Mouse (Mus musculus) C2C12 (cell line): Measurements from ENCODE around the gene Usp44. TPM values are rescaled to one million over a fixed set of nuclear protein-coding genes. Genes with fewer than 3 reads are reported as not detected.
A peak's percentile ranks its signal among the peaks of the same experiment; 100 is the strongest.
"Not testable (repeated sequence)": the region's sequence is repeated elsewhere in the genome, so short reads cannot be mapped to it uniquely, and the experiment has no call there.

Experiments used
- H3K27me3 ChIP-seq: one replicate; pipeline ENCODE4 v1.6.1; 2011; ENCODE audit not compliant: control insufficient read depth, insufficient read depth, insufficient read length
- H3K36me3 ChIP-seq: one replicate; pipeline ENCODE4 v1.6.1; 2011; ENCODE audit not compliant: control insufficient read depth, insufficient read depth
- H3K4me3 ChIP-seq: one replicate; pipeline ENCODE4 v1.5.1; 2011; ENCODE audit warnings: mild to moderate bottlenecking, control low read depth; ENCODE audit not compliant: poor library complexity, insufficient read depth, severe bottlenecking
- H3K79me2 ChIP-seq: one replicate; pipeline ENCODE4 v1.6.1; 2011; ENCODE audit not compliant: control insufficient read depth, insufficient read depth
- H3K79me3 ChIP-seq: one replicate; pipeline ENCODE4 v1.6.1; 2011; ENCODE audit warnings: low read depth, control low read depth
- H3ac ChIP-seq: one replicate; pipeline ENCODE3; 2011; ENCODE audit warnings: low read depth; ENCODE audit not compliant: control insufficient read depth, insufficient read length
- CEBPB ChIP-seq: IDR thresholded peaks from one replicate; pipeline ENCODE4 v1.6.1; 2011; ENCODE audit warnings: low read depth, mild to moderate bottlenecking, control low read depth, moderate library complexity
- CTCF ChIP-seq: IDR thresholded peaks from one replicate; pipeline ENCODE4 v1.5.1; 2011; ENCODE audit not compliant: control insufficient read depth, insufficient read depth, insufficient read length
- FOSL1 ChIP-seq: IDR thresholded peaks from one replicate; pipeline ENCODE4 v1.8.0; 2011; ENCODE audit warnings: mild to moderate bottlenecking, low read length; ENCODE audit not compliant: poor library complexity, insufficient read depth, severe bottlenecking
- MAX ChIP-seq: IDR thresholded peaks from one replicate; pipeline ENCODE4 v1.6.1; 2011; ENCODE audit warnings: mild to moderate bottlenecking, control low read depth
- MYOD1 ChIP-seq: IDR thresholded peaks from one replicate; pipeline ENCODE4 v1.6.1; 2011; ENCODE audit warnings: low read depth; ENCODE audit not compliant: control insufficient read depth, insufficient read length
- MYOG ChIP-seq: IDR thresholded peaks from one replicate; pipeline ENCODE4 v1.6.1; 2011; ENCODE audit not compliant: control insufficient read depth, insufficient read length; ENCODE audit errors: extremely low read depth
- USF1 ChIP-seq: IDR thresholded peaks from one replicate; pipeline ENCODE4 v1.6.1; 2011; ENCODE audit warnings: low read depth, mild to moderate bottlenecking, control low read depth, moderate library complexity
- polyA plus RNA-seq: library from polyadenylated mRNA; unstranded; fragments of >200 nt; fragmentation: generic; extraction: Trizol; gene quantifications from one replicate; pipeline ENCODE4 v1.2.1, GENCODE M21; 2012; ENCODE audit warnings: missing spikeins

Gene Usp44
- polyA plus RNA-seq, 1 experiment, result 0.37 TPM

DNA sequence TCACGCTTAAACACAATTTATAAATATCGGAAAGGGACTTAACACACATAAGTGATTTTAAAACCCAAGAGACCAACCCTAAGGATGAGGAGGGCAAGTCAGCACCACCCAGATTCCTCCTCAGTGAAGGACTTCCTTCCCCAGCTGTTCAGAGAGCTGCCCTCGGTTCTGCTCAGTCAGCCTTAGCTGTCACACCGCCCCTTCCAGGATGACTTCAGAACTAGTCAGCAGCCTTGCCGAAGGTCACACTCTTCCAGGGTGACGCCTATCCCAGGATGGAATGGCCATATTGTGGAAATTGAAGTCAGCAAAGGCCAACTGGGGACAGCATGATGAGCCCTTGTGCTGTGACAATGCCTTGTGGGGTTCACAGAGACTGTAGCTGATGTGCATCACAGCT lies 28.2 kb upstream of the Usp44 start:
- Histone ChIP-seq H3ac (no peak overlapping the region), H3K79me2 (no peaks in the 10 kb centered on the region), H3K79me3 (no peaks in the 10 kb centered on the region), H3K36me3 (no peaks in the 10 kb centered on the region), H3K4me3 (no peak overlapping the region), H3K27me3 (no peaks in the 10 kb centered on the region)
- no peak for TF ChIP-seq MAX
- TF ChIP-seq MYOD1, result no peak
- no peak for TF ChIP-seq FOSL1
- TF ChIP-seq USF1, result no peak
- TF ChIP-seq MYOG, result no peak
- no peak for TF ChIP-seq CEBPB
- no peak for TF ChIP-seq CTCF

DNA sequence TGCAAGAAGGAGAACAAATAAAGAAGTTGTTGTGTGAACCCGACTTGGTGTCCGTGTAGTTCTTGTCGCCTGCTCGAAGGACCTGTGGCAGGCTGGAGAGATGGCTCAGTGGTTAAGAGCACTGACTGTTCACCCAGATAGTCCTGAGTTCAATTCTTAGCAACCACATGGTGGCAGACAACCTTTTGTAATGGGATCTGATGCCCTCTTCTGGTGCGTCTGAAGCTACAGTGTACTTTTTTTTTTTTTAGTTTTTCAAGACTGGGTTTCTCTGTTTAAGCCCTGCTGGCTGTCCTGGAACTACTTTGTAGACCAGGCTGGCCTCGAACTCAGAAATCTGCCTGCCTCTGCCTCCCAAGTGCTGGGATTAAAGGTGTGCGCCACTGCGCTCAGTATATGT lies 21.9 kb upstream of the Usp44 start:
- not testable (repeated sequence) for H3K27me3 ChIP-seq, H3K4me3 ChIP-seq, H3K79me3 ChIP-seq, H3K79me2 ChIP-seq, H3K36me3 ChIP-seq, H3ac ChIP-seq

DNA sequence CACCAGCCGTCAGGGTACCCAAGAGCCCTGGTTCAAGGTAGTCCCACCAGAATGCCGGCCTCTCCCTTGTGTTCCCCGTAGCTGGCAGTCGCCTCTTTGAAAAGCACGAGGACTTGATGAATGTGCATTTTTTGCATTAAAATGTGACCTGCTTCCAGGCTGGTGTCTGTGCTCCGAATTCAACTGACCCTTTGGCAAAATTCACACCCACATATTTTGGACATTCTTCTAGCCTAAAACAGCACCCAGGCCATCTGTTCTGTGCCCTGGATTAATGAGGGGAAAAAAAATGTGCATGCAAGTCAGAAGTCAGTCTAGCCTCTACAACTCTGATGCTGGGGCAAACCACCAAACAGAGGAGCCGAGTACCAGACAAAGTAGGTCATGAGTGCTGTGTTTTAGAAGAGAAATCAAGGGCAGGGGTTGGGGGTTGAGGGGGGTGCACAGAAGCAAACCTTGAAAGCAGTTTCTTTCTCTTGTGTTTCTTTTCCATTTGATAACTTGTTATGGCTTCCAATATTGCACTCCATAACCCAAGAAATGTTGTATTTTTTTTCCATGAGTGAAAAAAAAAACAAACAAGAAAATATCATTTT lies 20.7 kb upstream of the Usp44 start:
- no peaks in the 10 kb centered on the region for H3K36me3 ChIP-seq
- H3K4me3 ChIP-seq, result no peak overlapping the region
- H3K27me3 ChIP-seq, result no peaks in the 10 kb centered on the region
- H3ac ChIP-seq, result no peak overlapping the region
- H3K79me2 ChIP-seq, result no peaks in the 10 kb centered on the region
- no peak for TF ChIP-seq MAX
- no peak for TF ChIP-seq FOSL1
- no peak for TF ChIP-seq CEBPB
- no peak for TF ChIP-seq MYOG
- TF ChIP-seq USF1, result no peak
- TF ChIP-seq MYOD1, result no peak
- TF ChIP-seq CTCF, result no peak
- H3K79me3 ChIP-seq, result no peaks in the 10 kb centered on the region

DNA sequence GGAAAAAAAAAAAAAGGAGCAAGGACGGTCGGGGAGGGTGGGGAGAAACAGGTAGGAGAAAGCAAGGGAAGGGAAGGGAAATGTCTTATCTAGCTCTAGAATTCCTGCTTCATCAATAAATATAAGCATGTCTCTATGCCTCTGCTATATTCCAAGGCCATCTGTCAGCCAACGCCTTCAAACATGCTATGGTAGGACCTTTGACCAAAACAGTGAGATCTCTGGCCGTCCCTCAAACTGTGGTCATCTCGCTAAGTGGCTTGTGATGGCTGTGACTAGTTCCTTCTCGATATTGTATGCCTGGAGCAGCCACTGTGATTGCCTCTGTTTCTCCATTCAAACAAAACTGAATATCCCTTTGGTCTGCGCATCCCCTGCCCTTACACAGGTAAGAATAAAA lies 19.3 kb upstream of the Usp44 start:
- Histone ChIP-seq H3K27me3 (no peaks in the 10 kb centered on the region), H3K79me3 (no peaks in the 10 kb centered on the region), H3K4me3 (no peak overlapping the region), H3K36me3 (no peaks in the 10 kb centered on the region), H3ac (no peak overlapping the region), H3K79me2 (no peaks in the 10 kb centered on the region)
- TF ChIP-seq FOSL1, result no peak
- no peak for TF ChIP-seq MYOD1
- no peak for TF ChIP-seq CTCF
- no peak for TF ChIP-seq USF1
- TF ChIP-seq CEBPB, result no peak
- no peak for TF ChIP-seq MYOG
- TF ChIP-seq MAX, result no peak

DNA sequence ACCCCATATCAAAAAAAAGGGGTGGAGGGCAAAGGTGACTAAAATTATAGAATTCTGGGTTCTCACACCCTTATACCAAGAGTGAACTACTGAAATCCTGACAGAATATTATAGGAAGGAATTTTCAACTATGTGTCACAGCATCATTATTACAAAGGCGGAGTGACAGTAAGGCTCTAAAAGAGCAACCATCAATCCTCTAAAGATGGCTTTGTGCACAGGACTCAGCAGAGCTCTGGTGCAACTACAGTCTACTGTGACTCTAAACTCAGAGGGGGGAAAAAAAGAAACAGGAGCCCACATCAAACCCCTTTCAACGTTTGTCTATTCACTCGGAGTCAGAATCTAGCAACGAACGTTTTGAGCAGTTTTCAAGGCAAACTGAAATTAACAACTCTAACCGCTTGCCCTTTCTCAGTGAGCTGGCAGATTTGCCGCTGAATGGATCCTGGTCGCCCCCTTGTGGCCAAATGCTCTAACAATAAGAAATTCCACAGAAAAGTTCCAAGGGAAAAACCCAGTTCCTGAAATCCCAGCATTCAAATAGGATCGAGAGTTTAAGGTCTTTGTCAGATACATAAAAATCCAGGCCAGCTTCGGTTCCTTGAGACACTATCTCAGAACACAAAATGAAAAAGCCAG lies 18.5 kb upstream of the Usp44 start:
- Histone ChIP-seq H3K79me2 (no peaks in the 10 kb centered on the region), H3K79me3 (no peaks in the 10 kb centered on the region), H3K27me3 (no peaks in the 10 kb centered on the region), H3K4me3 (no peak overlapping the region), H3ac (peak overlapping the region; percentile 32), H3K36me3 (no peaks in the 10 kb centered on the region)
- TF ChIP-seq FOSL1 (no peak), MYOD1 (no peak), MYOG (no peak), CTCF (no peak), USF1 (no peak), CEBPB (no peak), MAX (no peak)

DNA sequence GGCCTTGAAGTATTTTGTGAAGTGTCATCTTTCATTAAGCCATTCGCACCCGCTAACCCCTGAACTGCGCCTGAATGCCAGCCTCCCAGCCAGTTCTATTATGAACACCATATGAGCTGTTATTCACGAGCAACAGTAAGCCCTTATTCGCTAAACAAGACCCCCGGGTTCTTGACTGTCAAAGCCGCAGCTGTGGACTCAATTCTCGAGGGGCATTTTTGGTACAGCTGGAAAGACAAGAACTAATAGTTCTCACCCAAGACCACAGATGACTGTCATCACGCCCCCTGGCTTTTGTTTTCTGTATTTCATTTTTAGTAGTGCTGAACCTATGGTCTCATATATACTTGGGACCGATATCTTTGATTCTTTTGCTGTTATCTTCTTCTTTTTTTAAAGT lies 17.6 kb upstream of the Usp44 start:
- TF ChIP-seq USF1, result no peak
- TF ChIP-seq CEBPB, result no peak
- TF ChIP-seq MAX, result no peak
- TF ChIP-seq CTCF, result no peak
- no peak for TF ChIP-seq MYOG
- no peak for TF ChIP-seq MYOD1
- TF ChIP-seq FOSL1, result no peak
- Histone ChIP-seq H3K36me3 (no peaks in the 10 kb centered on the region), H3K79me3 (no peaks in the 10 kb centered on the region), H3K27me3 (no peaks in the 10 kb centered on the region), H3K4me3 (no peak overlapping the region), H3ac (no peak overlapping the region), H3K79me2 (no peaks in the 10 kb centered on the region)
